Mouse (Mus musculus): ENCODE data around the gene Arhgap10. TPM values are rescaled to one million over a fixed set of nuclear protein-coding genes. Genes with fewer than 3 reads are reported as not detected.

The Arhgap10 gene
- polyA plus RNA-seq, 1 experiment from 2014 or later: 3.8 TPM

GRCm38 (mm10) chr8:77521028-77521785 lies 3.5 kb upstream of the Arhgap10 start:
- 68% methylated on average over 8 of the region's 8 CpGs for WGBS
- ATAC-seq (ENCODE audit: low read depth): no peak
- Histone ChIP-seq H3K36me3 (ENCODE audit: control insufficient read depth, insufficient read depth, low read length) (no peaks in the 10 kb centered on the region), H3K27me3 (ENCODE audit: control insufficient read depth, insufficient read depth, low read length) (no peaks in the 10 kb centered on the region), H3K9ac (replicated peaks; ENCODE audit: low read depth, low read length) (no peak overlapping the region), H3K4me1 (ENCODE audit: control insufficient read depth, insufficient read depth, low read length) (no peaks in the 10 kb centered on the region; the same call in 1 of the 2 replicates), H3K9me3 (ENCODE audit: control insufficient read depth, low read length) (no peaks in the 10 kb centered on the region), H3K4me3 (ENCODE audit: low read depth, low read length) (no peak overlapping the region), H3K4me2 (ENCODE audit: low read depth, low read length) (no peak overlapping the region), H3K27ac (ENCODE audit: low read depth, low read length) (no peak overlapping the region)

- no peak overlapping the region for H3K4me3 ChIP-seq (ENCODE audit: low read depth, low read length)
- no peaks in the 10 kb centered on the region for H3K36me3 ChIP-seq (ENCODE audit: control insufficient read depth, insufficient read depth, low read length)
- no peak overlapping the region for H3K9ac ChIP-seq (replicated peaks; ENCODE audit: low read depth, low read length)
- WGBS: 93% methylated on average over 4 of the region's 4 CpGs
- H3K27me3 ChIP-seq (ENCODE audit: control insufficient read depth, insufficient read depth, low read length): no peaks in the 10 kb centered on the region
- no peak for ATAC-seq (ENCODE audit: low read depth)
- no peak overlapping the region for H3K4me2 ChIP-seq (ENCODE audit: low read depth, low read length)
- H3K27ac ChIP-seq (ENCODE audit: low read depth, low read length): no peak overlapping the region
- no peaks in the 10 kb centered on the region for H3K9me3 ChIP-seq (ENCODE audit: control insufficient read depth, low read length)
- H3K4me1 ChIP-seq (ENCODE audit: control insufficient read depth, insufficient read depth, low read length): no peaks in the 10 kb centered on the region; the same call in 1 of the 2 replicates
Observed at GRCm38 (mm10) chr8:77520601-77521000, 2.8 kb upstream of the Arhgap10 start.

GRCm38 (mm10) chr8:77518201-77519115 lies 705 bp upstream of the Arhgap10 start:
- ATAC-seq (ENCODE audit: low read depth): peak; percentile 78
- Histone ChIP-seq H3K4me1 (ENCODE audit: control insufficient read depth, insufficient read depth, low read length) (no peaks in the 10 kb centered on the region; the same call in 1 of the 2 replicates), H3K4me2 (ENCODE audit: low read depth, low read length) (peak overlapping the region; percentile 89), H3K4me3 (ENCODE audit: low read depth, low read length) (peak overlapping the region; percentile 64), H3K27me3 (ENCODE audit: control insufficient read depth, insufficient read depth, low read length) (no peaks in the 10 kb centered on the region), H3K27ac (ENCODE audit: low read depth, low read length) (0 out of 2 replicates have a peak overlapping the region, but pooled peaks have one; percentile 18), H3K9ac (replicated peaks; ENCODE audit: low read depth, low read length) (peak overlapping the region; percentile 65), H3K9me3 (ENCODE audit: control insufficient read depth, low read length) (no peaks in the 10 kb centered on the region), H3K36me3 (ENCODE audit: control insufficient read depth, insufficient read depth, low read length) (no peaks in the 10 kb centered on the region)
- 4% methylated on average over 33 of the region's 33 CpGs for WGBS

GRCm38 (mm10) chr8:77516845-77517244 lies 908 bp downstream of the Arhgap10 start:
- no peaks in the 10 kb centered on the region for H3K36me3 ChIP-seq (ENCODE audit: control insufficient read depth, insufficient read depth, low read length)
- no peak for ATAC-seq (ENCODE audit: low read depth)
- H3K27ac ChIP-seq (ENCODE audit: low read depth, low read length): no peak overlapping the region
- H3K9me3 ChIP-seq (ENCODE audit: control insufficient read depth, low read length): no peaks in the 10 kb centered on the region
- WGBS: 4% methylated on average over 10 of the region's 10 CpGs
- H3K4me2 ChIP-seq (ENCODE audit: low read depth, low read length): peak overlapping the region; percentile 89
- no peaks in the 10 kb centered on the region for H3K27me3 ChIP-seq (ENCODE audit: control insufficient read depth, insufficient read depth, low read length)
- peak overlapping the region; percentile 64 for H3K4me3 ChIP-seq (ENCODE audit: low read depth, low read length)
- H3K9ac ChIP-seq (replicated peaks; ENCODE audit: low read depth, low read length): peak overlapping the region; percentile 65
- no peaks in the 10 kb centered on the region; the same call in 1 of the 2 replicates for H3K4me1 ChIP-seq (ENCODE audit: control insufficient read depth, insufficient read depth, low read length)

GRCm38 (mm10) chr8:77515786-77516185 lies 2.0 kb downstream of the Arhgap10 start:
- Histone ChIP-seq H3K9me3 (ENCODE audit: control insufficient read depth, low read length) (no peaks in the 10 kb centered on the region), H3K36me3 (ENCODE audit: control insufficient read depth, insufficient read depth, low read length) (no peaks in the 10 kb centered on the region), H3K9ac (replicated peaks; ENCODE audit: low read depth, low read length) (no peak overlapping the region), H3K27me3 (ENCODE audit: control insufficient read depth, insufficient read depth, low read length) (no peaks in the 10 kb centered on the region), H3K4me2 (ENCODE audit: low read depth, low read length) (0 out of 2 replicates have a peak overlapping the region, but pooled peaks have one; percentile 89), H3K4me1 (ENCODE audit: control insufficient read depth, insufficient read depth, low read length) (no peaks in the 10 kb centered on the region; the same call in 1 of the 2 replicates), H3K4me3 (ENCODE audit: low read depth, low read length) (no peak overlapping the region), H3K27ac (ENCODE audit: low read depth, low read length) (no peak overlapping the region)
- WGBS: 76% methylated on average over 8 of the region's 8 CpGs
- ATAC-seq (ENCODE audit: low read depth): no peak

- 91% methylated on average over 8 of the region's 8 CpGs for WGBS
- Histone ChIP-seq H3K4me2 (ENCODE audit: low read depth, low read length) (no peak overlapping the region), H3K4me3 (ENCODE audit: low read depth, low read length) (no peak overlapping the region), H3K4me1 (ENCODE audit: control insufficient read depth, insufficient read depth, low read length) (no peaks in the 10 kb centered on the region; the same call in 1 of the 2 replicates), H3K27ac (ENCODE audit: low read depth, low read length) (no peak overlapping the region), H3K36me3 (ENCODE audit: control insufficient read depth, insufficient read depth, low read length) (no peaks in the 10 kb centered on the region), H3K27me3 (ENCODE audit: control insufficient read depth, insufficient read depth, low read length) (no peaks in the 10 kb centered on the region), H3K9me3 (ENCODE audit: control insufficient read depth, low read length) (no peaks in the 10 kb centered on the region), H3K9ac (replicated peaks; ENCODE audit: low read depth, low read length) (no peak overlapping the region)
- ATAC-seq (ENCODE audit: low read depth): no peak
Observed at GRCm38 (mm10) chr8:77515201-77515600, 2.6 kb downstream of the Arhgap10 start.

- no peaks in the 10 kb centered on the region for H3K9me3 ChIP-seq (ENCODE audit: control insufficient read depth, low read length)
- H3K36me3 ChIP-seq (ENCODE audit: control insufficient read depth, insufficient read depth, low read length): no peaks in the 10 kb centered on the region
- H3K27ac ChIP-seq (ENCODE audit: low read depth, low read length): no peak overlapping the region
- no peak overlapping the region for H3K9ac ChIP-seq (replicated peaks; ENCODE audit: low read depth, low read length)
- H3K4me3 ChIP-seq (ENCODE audit: low read depth, low read length): no peak overlapping the region
- no peak overlapping the region for H3K4me2 ChIP-seq (ENCODE audit: low read depth, low read length)
- ATAC-seq (ENCODE audit: low read depth): no peak
- no peaks in the 10 kb centered on the region; the same call in 1 of the 2 replicates for H3K4me1 ChIP-seq (ENCODE audit: control insufficient read depth, insufficient read depth, low read length)
- no peaks in the 10 kb centered on the region for H3K27me3 ChIP-seq (ENCODE audit: control insufficient read depth, insufficient read depth, low read length)
- WGBS: 26% methylated on average over 13 of the region's 13 CpGs
Observed at GRCm38 (mm10) chr8:77511750-77512493, 5.8 kb downstream of the Arhgap10 start.

- Histone ChIP-seq H3K9me3 (ENCODE audit: control insufficient read depth, low read length) (no peaks in the 10 kb centered on the region), H3K27ac (ENCODE audit: low read depth, low read length) (no peak overlapping the region), H3K9ac (replicated peaks; ENCODE audit: low read depth, low read length) (no peak overlapping the region), H3K27me3 (ENCODE audit: control insufficient read depth, insufficient read depth, low read length) (no peaks in the 10 kb centered on the region), H3K36me3 (ENCODE audit: control insufficient read depth, insufficient read depth, low read length) (no peaks in the 10 kb centered on the region), H3K4me2 (ENCODE audit: low read depth, low read length) (no peak overlapping the region), H3K4me3 (ENCODE audit: low read depth, low read length) (no peak overlapping the region), H3K4me1 (ENCODE audit: control insufficient read depth, insufficient read depth, low read length) (no peaks in the 10 kb centered on the region)
- no peak for ATAC-seq (ENCODE audit: low read depth)
- WGBS: 67% methylated on average over 3 of the region's 3 CpGs
Observed at GRCm38 (mm10) chr8:77510426-77510825, 7.3 kb downstream of the Arhgap10 start.
